Comparison of ENCODE assay signal across 11 mouse cellular contexts in the genomic region with DNA sequence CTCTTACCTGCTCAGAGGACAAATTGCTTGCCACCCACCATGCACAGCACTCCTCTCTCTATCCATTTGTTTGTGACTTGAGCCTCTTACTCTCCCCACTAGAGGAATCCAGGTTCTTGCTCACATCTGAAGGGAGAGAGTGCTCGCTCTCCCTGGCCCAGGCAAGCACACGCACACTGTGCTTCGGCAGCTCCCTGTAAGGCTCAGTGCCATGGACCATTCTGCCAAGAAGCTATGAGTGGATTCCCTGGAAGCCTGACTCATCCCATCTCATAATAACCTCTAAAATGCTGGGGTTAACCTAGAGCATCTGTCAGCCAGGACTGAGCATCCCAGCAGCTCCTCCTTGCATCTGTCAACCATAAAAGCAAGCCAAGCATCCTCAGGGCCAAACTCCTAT.
DNase-seq lines count a peak whose midpoint lies in the region; TF ChIP-seq lines count a peak whose summit lies in the region.
"Had no signal": no experiment of that assay in that cellular context is flagged by ENCODE, and none has a peak within 500 bp of the region (broad histone marks: within the 10 kb centered on the region; RNA-seq: fewer than 3 reads in every experiment).

No protein-coding gene starts in this region.

- no peaks in the 10 kb centered on the region for H3K36me3 ChIP-seq in kidney, adult 2 months (ENCODE audit: control insufficient read depth, insufficient read depth, low read length)
- H3K36me3 ChIP-seq: limb, embryonic 13.5 days had no signal

- H3K27ac ChIP-seq in kidney, adult 2 months (ENCODE audit: insufficient read depth, low read depth, low read length): no peak overlapping the region
- H3K27ac ChIP-seq: limb, embryonic 13.5 days had no signal

- peak; percentile 30 for DNase-seq in adrenal gland, postnatal 10 days
- DNase-seq in adrenal gland, postnatal 4 days (ENCODE audit: low spot score in 2 of 2): no peak
- DNase-seq in kidney, postnatal 10 days: peak; percentile 26
- DNase-seq in kidney, adult 2 months: no peak
- DNase-seq in 3T3-L1 (ENCODE audit: low read depth, low spot score): peak; percentile 98
- peak; percentile 72 for DNase-seq in gastrocnemius, postnatal 10 days
- DNase-seq in embryo, embryonic 9.5 days (ENCODE audit: extremely low spot score): no peak
- DNase-seq in cerebellum, postnatal 4 days (ENCODE audit: low spot score in 2 of 2): no peak
- DNase-seq: cerebellum, adult 9-10 months had no signal

- H3K27me3 ChIP-seq in kidney, adult 2 months (replicated peaks; ENCODE audit: control insufficient read depth, insufficient read depth, low read length): no peaks in the 10 kb centered on the region

- H3K4me3 ChIP-seq in kidney, adult 2 months (ENCODE audit: insufficient read depth, low read depth, low read length): no peak overlapping the region
- H3K4me3 ChIP-seq: erythroblast, embryonic 14.5 days; limb, embryonic 13.5 days had no signal

- WGBS in kidney, adult 2 months: 83% methylated on average over 3 of the region's 3 CpGs

- no peak for TF ChIP-seq CTCF in kidney, adult 2 months (conservative IDR thresholded peaks at IDR 0.05; ENCODE audit: insufficient read depth, insufficient read length, low read depth, low read length)

- no peak for TF ChIP-seq POLR2A in kidney, adult 2 months (IDR thresholded peaks at IDR 0.05; ENCODE audit: low read depth, low read length)

- H3K4me1 ChIP-seq in kidney, adult 2 months (ENCODE audit: control insufficient read depth, insufficient read depth, low read length): no peaks in the 10 kb centered on the region

Comparison
In these comparisons a context has a peak if more than half of its experiments do, and no peak if none do; other contexts are left out.
1. DNase-seq: peak in adrenal gland, postnatal 10 days (single experiment), kidney, postnatal 10 days (single experiment), 3T3-L1 (single experiment) and gastrocnemius, postnatal 10 days (single experiment); none in adrenal gland, postnatal 4 days (0 of 2), kidney, adult 2 months (single experiment), embryo, embryonic 9.5 days (single experiment) and cerebellum, postnatal 4 days (0 of 2).